16 mouse cellular contexts compared by ENCODE assay signal in the genomic region with DNA sequence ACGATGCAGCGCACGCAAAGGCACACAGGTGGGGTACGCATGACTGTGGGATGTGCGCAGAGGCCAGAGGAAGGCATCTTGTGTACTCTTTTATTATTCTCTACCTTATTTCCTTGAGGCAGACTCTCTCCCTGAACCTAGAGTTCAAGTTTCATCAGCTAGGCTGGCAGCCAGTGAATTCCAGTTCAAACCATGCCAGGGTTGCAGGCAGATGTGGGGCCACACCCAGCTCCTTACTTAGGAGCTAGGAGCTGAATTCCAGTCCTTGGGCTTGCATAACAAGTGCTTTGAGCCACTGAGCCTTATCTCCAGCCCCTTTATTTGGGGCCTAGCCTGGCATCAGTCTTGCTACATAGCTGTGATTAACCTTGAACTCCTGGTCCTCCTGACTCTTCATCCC.
"Had no signal": no experiment of that assay in that cellular context is flagged by ENCODE, and none has a peak within 500 bp of the region (broad histone marks: within the 10 kb centered on the region; RNA-seq: fewer than 3 reads in every experiment).

No protein-coding gene starts in this region.

- H3K4me1 ChIP-seq: midbrain, embryonic 15.5 days had no signal

- H3K36me3 ChIP-seq: midbrain, embryonic 13.5 days; midbrain, embryonic 15.5 days; neural tube, embryonic 13.5 days; neural tube, embryonic 15.5 days; stomach, embryonic 15.5 days had no signal

- H3K4me3 ChIP-seq: megakaryocyte, embryonic 14.5 days; midbrain, embryonic 13.5 days; midbrain, embryonic 15.5 days; neural tube, embryonic 13.5 days; neural tube, embryonic 15.5 days; stomach, embryonic 15.5 days had no signal

- ATAC-seq: midbrain, embryonic 13.5 days; midbrain, embryonic 15.5 days had no signal

- H3K9me3 ChIP-seq: megakaryocyte, embryonic 14.5 days; midbrain, embryonic 13.5 days; midbrain, embryonic 15.5 days; neural tube, embryonic 13.5 days; neural tube, embryonic 15.5 days; stomach, embryonic 15.5 days had no signal

- H3K27me3 ChIP-seq: midbrain, embryonic 13.5 days; midbrain, embryonic 15.5 days; stomach, embryonic 15.5 days had no signal

- H3K9ac ChIP-seq: lung, embryonic 14.5 days; midbrain, embryonic 13.5 days; midbrain, embryonic 15.5 days; neural tube, embryonic 13.5 days; neural tube, embryonic 15.5 days; stomach, embryonic 15.5 days had no signal

- H3K27ac ChIP-seq: midbrain, embryonic 13.5 days; midbrain, embryonic 15.5 days; neural tube, embryonic 13.5 days; neural tube, embryonic 15.5 days; stomach, embryonic 15.5 days; stomach, postnatal 0 days had no signal

- DNase-seq: lung, adult 18-20 months; lung, embryonic 14.5 days; lung, postnatal 10 days; lung, postnatal 4 days; right cerebral cortex, postnatal 14 days; thymus, adult 2 months; thymus, postnatal 25 days; thymus, postnatal 4 days had no signal

- H3K4me2 ChIP-seq: lung, embryonic 14.5 days; midbrain, embryonic 11.5 days; midbrain, embryonic 13.5 days; midbrain, embryonic 15.5 days; neural tube, embryonic 13.5 days; neural tube, embryonic 15.5 days; stomach, embryonic 15.5 days had no signal
